Mouse (Mus musculus): Measurements from ENCODE around the gene Arid3a. TPM values are rescaled to one million over a fixed set of nuclear protein-coding genes. Genes with fewer than 3 reads are reported as not detected.

The Arid3a gene
- polyA plus RNA-seq, 1 experiment from 2014 or later = 14.0 TPM

DNA sequence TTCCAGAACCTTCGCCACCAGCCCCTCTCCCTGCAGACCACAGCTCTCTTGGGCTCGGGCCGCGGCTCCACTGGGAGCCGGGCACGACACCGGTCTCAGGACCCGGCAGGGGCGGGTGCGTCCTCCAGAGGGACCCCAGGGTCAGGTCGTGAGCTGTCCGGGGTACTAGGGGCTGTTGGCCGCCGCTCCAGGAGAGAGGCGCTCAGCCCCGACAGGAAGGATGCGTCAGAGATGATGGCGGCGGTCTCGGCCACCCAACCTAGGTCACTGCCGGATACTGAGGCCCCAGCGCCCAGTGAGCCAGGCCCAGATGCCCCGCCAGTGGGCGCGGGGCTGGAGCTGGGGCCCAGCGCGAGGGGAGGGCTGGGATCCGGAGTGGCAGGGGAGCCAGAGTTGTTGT lies 50.5 kb downstream of the Arid3a start:
- Histone ChIP-seq H3K9ac (replicated peaks; ENCODE audit: low read depth, low read length) (no peak overlapping the region), H3K4me3 (ENCODE audit: low read depth, low read length) (no peak overlapping the region), H3K9me3 (ENCODE audit: control insufficient read depth, low read depth, low read length) (peaks cover 4% of the 10 kb centered on the region; the same call in 1 of the 2 replicates), H3K27ac (ENCODE audit: low read length) (no peak overlapping the region), H3K27me3 (ENCODE audit: control insufficient read depth, insufficient read depth, low read length) (no peaks in the 10 kb centered on the region), H3K4me1 (ENCODE audit: control insufficient read depth, insufficient read depth, low read length) (peaks cover under 1% of the 10 kb centered on the region; the same call in 1 of the 2 replicates), H3K4me2 (replicated peaks; ENCODE audit: low read depth, low read length) (no peak overlapping the region), H3K36me3 (ENCODE audit: control insufficient read depth, insufficient read depth, low read length) (peaks cover 40% of the 10 kb centered on the region)
- ATAC-seq (ENCODE audit: insufficient number of reproducible peaks, insufficient read depth, low FRiP score, low read depth) = no peak
- 87% methylated on average over 27 of the region's 28 CpGs for WGBS

DNA sequence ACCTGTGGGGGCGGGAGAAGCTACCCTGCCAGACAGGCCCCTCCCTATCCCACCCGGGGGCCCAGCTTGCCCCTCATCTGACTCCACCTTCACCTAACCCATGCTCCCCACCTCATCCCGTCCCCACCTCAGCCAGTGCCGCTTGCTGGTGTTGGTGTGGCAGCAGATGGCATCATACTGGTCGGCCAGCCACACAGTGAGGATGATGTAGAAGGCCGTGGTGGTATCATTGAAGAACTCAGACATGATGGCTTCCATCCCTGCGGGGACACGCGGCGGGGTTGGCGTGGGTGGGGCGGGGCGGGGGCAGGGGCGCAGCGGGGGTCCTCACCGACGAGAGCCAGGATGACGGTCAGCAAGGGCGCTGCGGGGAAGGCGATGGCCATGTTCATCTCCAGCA lies 51.2 kb downstream of the Arid3a start:
- H3K27me3 ChIP-seq (ENCODE audit: control insufficient read depth, insufficient read depth, low read length) = no peaks in the 10 kb centered on the region
- H3K4me3 ChIP-seq (ENCODE audit: low read depth, low read length) = no peak overlapping the region
- H3K27ac ChIP-seq (ENCODE audit: low read length) = no peak overlapping the region
- H3K9me3 ChIP-seq (ENCODE audit: control insufficient read depth, low read depth, low read length) = peaks cover 4% of the 10 kb centered on the region; the same call in 1 of the 2 replicates
- H3K36me3 ChIP-seq (ENCODE audit: control insufficient read depth, insufficient read depth, low read length) = peaks cover 40% of the 10 kb centered on the region
- H3K4me2 ChIP-seq (replicated peaks; ENCODE audit: low read depth, low read length) = no peak overlapping the region
- H3K9ac ChIP-seq (replicated peaks; ENCODE audit: low read depth, low read length) = no peak overlapping the region
- no peak for ATAC-seq (ENCODE audit: insufficient number of reproducible peaks, insufficient read depth, low FRiP score, low read depth)
- H3K4me1 ChIP-seq (ENCODE audit: control insufficient read depth, insufficient read depth, low read length) = peaks cover 8% of the 10 kb centered on the region
- 95% methylated on average over 21 of the region's 21 CpGs for WGBS

DNA sequence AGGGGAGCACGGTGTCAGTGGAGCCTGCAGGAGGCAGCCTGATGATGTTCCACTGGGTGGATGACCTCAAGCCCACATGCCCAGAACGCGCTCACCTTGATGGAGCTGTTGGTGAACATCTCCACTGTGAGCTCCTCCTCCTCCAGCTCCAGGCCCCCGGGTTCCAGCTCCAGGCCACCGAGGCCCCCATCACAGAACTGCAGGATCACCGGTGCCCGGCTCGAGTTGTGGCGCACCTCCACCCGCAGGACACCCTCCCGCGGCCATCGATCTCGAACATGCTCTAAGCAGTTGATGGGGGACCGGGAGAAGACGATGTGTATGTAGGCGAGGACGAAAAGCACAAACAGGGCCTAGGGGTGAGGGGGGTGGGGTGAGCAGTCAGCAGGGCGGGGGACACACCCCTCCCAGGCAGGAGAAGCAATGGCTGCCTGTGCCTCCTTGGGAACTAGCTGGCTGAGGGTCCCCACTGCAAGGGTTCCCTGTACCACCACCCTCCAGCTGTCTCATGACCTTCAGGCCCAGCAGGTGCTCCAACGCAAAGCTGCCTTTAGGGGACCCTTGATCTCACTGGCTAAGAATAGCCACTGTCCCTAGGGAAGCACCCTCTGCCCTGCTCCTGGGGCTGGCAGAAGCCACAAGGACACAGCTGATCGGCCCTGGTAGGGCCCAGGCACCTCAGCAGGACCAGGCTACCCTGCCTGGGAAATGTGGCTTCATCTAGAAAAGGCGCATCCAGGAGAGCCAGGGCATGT lies 52.7 kb downstream of the Arid3a start:
- Histone ChIP-seq H3K4me2 (replicated peaks; ENCODE audit: low read depth, low read length) (no peak overlapping the region), H3K4me3 (ENCODE audit: low read depth, low read length) (no peak overlapping the region), H3K4me1 (ENCODE audit: control insufficient read depth, insufficient read depth, low read length) (peaks cover 11% of the 10 kb centered on the region), H3K36me3 (ENCODE audit: control insufficient read depth, insufficient read depth, low read length) (peaks cover 40% of the 10 kb centered on the region), H3K9ac (replicated peaks; ENCODE audit: low read depth, low read length) (no peak overlapping the region), H3K9me3 (ENCODE audit: control insufficient read depth, low read depth, low read length) (peaks cover 4% of the 10 kb centered on the region; the same call in 1 of the 2 replicates), H3K27me3 (ENCODE audit: control insufficient read depth, insufficient read depth, low read length) (no peaks in the 10 kb centered on the region), H3K27ac (ENCODE audit: low read length) (no peak overlapping the region)
- ATAC-seq (ENCODE audit: insufficient number of reproducible peaks, insufficient read depth, low FRiP score, low read depth) = no peak
- WGBS = 93% methylated on average over 22 of the region's 22 CpGs

DNA sequence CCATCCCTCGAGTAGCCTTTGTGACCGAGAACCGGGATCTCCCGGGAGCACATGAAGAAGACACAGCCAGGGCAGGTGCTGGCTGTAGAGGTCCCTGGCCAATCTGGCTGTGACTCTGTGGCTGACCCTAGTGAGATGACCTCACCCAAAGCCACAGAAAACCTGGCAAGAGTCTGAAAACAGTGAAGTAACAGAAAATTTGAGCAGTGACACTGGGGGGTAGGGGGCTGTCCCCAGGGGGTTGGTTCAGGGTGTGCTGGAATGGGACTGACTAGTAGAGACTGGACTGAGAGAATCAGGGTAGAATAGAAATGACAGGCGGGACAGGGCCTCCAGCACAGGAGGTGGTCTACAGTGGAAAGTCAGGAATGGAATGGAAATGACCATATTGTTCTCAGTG lies 56.4 kb downstream of the Arid3a start:
- H3K4me3 ChIP-seq (ENCODE audit: low read depth, low read length) = peak overlapping the region; percentile 75
- no peaks in the 10 kb centered on the region for H3K9me3 ChIP-seq (ENCODE audit: control insufficient read depth, low read depth, low read length)
- ATAC-seq (ENCODE audit: insufficient number of reproducible peaks, insufficient read depth, low FRiP score, low read depth) = no peak
- H3K4me1 ChIP-seq (ENCODE audit: control insufficient read depth, insufficient read depth, low read length) = peaks cover 29% of the 10 kb centered on the region
- no peak overlapping the region; the same call in 1 of the 2 replicates for H3K27ac ChIP-seq (ENCODE audit: low read length)
- 72% methylated on average over 5 of the region's 5 CpGs for WGBS
- H3K36me3 ChIP-seq (ENCODE audit: control insufficient read depth, insufficient read depth, low read length) = peaks cover 13% of the 10 kb centered on the region
- peak overlapping the region; percentile 74 for H3K4me2 ChIP-seq (replicated peaks; ENCODE audit: low read depth, low read length)
- no peaks in the 10 kb centered on the region for H3K27me3 ChIP-seq (ENCODE audit: control insufficient read depth, insufficient read depth, low read length)
- H3K9ac ChIP-seq (replicated peaks; ENCODE audit: low read depth, low read length) = peak overlapping the region; percentile 96; the same call in 1 of the 2 replicates

DNA sequence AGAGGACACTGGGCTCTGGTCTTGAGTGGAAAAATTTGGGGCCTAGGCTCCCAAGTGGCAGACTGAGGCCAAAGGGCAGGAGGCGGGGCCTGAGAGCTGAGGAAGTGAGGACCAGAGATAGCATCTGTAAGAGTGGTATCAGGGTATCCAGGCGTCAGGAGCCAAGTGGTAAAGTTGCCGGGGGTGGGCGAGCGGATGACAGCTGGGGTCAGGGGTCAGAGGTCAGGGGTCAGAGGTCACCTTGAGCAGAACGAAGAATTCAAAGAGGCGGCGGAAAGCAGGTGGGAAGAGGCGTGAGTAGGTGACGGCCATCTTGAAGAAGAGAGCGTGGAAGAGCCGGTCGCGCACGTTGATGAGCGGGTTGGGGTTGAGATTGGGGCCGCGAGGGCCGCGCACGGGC lies 56.8 kb downstream of the Arid3a start:
- peak overlapping the region; percentile 96 for H3K9ac ChIP-seq (replicated peaks; ENCODE audit: low read depth, low read length)
- peak overlapping the region; percentile 98 for H3K27ac ChIP-seq (ENCODE audit: low read length)
- H3K4me1 ChIP-seq (ENCODE audit: control insufficient read depth, insufficient read depth, low read length) = peaks cover 29% of the 10 kb centered on the region
- peak overlapping the region; percentile 75 for H3K4me3 ChIP-seq (ENCODE audit: low read depth, low read length)
- H3K36me3 ChIP-seq (ENCODE audit: control insufficient read depth, insufficient read depth, low read length) = peaks cover 8% of the 10 kb centered on the region
- H3K4me2 ChIP-seq (replicated peaks; ENCODE audit: low read depth, low read length) = peak overlapping the region; percentile 74
- ATAC-seq (ENCODE audit: insufficient number of reproducible peaks, insufficient read depth, low FRiP score, low read depth) = no peak
- no peaks in the 10 kb centered on the region for H3K9me3 ChIP-seq (ENCODE audit: control insufficient read depth, low read depth, low read length)
- H3K27me3 ChIP-seq (ENCODE audit: control insufficient read depth, insufficient read depth, low read length) = no peaks in the 10 kb centered on the region
- WGBS = under 1% methylated on average over 21 of the region's 21 CpGs

DNA sequence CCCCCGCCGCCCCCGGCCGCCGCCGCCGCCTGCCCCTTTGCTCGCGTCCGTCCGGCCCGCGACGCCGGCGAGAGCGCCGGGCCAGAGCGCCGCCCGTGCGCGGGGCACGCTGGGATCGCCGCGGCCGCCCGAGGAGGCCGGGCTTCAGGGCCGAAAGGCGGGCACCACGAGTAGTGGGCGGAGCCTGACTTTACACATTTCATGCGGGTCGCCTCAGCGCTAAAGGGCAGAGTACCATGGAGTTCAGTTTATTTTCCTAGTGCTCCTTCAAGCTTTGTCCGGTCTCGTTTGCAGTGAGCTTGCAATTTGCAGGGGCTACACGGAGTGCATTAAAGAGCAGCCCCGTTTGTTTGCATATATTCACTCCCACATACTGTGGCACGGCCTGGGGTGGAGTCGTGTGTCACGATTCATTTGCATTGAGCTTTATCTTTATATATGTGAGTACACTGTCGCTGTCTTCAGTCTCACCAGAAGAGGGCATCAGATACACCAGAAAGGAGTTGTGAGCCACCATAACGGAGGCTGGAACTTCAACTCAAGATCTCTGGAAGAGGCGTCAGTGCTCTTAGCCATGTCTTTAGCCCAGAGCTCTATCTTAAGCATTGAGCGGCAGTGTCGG lies 57.5 kb downstream of the Arid3a start, which contains the start of gene Tmem259:
Gene Tmem259 (minus strand): TSS at position 136 of the 622 bp plus-strand sequence.
- Histone ChIP-seq H3K27me3 (ENCODE audit: control insufficient read depth, insufficient read depth, low read length) (no peaks in the 10 kb centered on the region), H3K9ac (replicated peaks; ENCODE audit: low read depth, low read length) (peak within 1 kb of the TSS; percentile 96), H3K36me3 (ENCODE audit: control insufficient read depth, insufficient read depth, low read length) (peaks cover 2% of the 10 kb centered on the region), H3K9me3 (ENCODE audit: control insufficient read depth, low read depth, low read length) (no peaks in the 10 kb centered on the region), H3K4me2 (replicated peaks; ENCODE audit: low read depth, low read length) (peak within 1 kb of the TSS; percentile 74), H3K4me1 (ENCODE audit: control insufficient read depth, insufficient read depth, low read length) (peaks cover 31% of the 10 kb centered on the region), H3K27ac (ENCODE audit: low read length) (peak within 1 kb of the TSS; percentile 98), H3K4me3 (ENCODE audit: low read depth, low read length) (peak within 1 kb of the TSS; percentile 75)
- ATAC-seq (ENCODE audit: insufficient number of reproducible peaks, insufficient read depth, low FRiP score, low read depth) = peak; percentile 70
- under 1% methylated on average over 46 of the region's 49 CpGs for WGBS

DNA sequence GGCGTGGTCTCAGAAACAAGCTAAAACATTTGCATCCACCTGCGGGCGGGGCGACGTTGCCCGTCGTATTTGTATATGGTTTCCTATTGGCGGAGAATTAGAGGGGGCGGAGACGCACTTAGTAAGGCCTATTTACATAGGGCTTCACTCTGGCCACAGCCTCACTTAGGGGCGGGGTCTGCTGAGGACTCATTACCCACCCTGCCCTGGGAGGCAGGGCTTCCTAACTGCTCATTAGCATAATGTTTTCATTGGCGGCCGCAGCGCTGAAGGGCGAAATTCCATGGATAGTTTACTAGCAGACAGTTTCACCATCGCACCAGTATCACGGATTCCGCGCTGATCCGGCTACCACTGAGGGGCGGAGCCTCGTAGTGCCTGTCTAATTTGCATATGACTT lies 58.0 kb downstream of the Arid3a start:
- Histone ChIP-seq H3K4me2 (replicated peaks; ENCODE audit: low read depth, low read length) (peak overlapping the region; percentile 74), H3K27me3 (ENCODE audit: control insufficient read depth, insufficient read depth, low read length) (no peaks in the 10 kb centered on the region), H3K4me3 (ENCODE audit: low read depth, low read length) (peak overlapping the region; percentile 75), H3K27ac (ENCODE audit: low read length) (peak overlapping the region; percentile 98), H3K4me1 (ENCODE audit: control insufficient read depth, insufficient read depth, low read length) (peaks cover 37% of the 10 kb centered on the region), H3K9me3 (ENCODE audit: control insufficient read depth, low read depth, low read length) (no peaks in the 10 kb centered on the region), H3K9ac (replicated peaks; ENCODE audit: low read depth, low read length) (peak overlapping the region; percentile 96), H3K36me3 (ENCODE audit: control insufficient read depth, insufficient read depth, low read length) (no peaks in the 10 kb centered on the region)
- WGBS = under 1% methylated on average over 22 of the region's 22 CpGs
- ATAC-seq (ENCODE audit: insufficient number of reproducible peaks, insufficient read depth, low FRiP score, low read depth) = peak; percentile 90

DNA sequence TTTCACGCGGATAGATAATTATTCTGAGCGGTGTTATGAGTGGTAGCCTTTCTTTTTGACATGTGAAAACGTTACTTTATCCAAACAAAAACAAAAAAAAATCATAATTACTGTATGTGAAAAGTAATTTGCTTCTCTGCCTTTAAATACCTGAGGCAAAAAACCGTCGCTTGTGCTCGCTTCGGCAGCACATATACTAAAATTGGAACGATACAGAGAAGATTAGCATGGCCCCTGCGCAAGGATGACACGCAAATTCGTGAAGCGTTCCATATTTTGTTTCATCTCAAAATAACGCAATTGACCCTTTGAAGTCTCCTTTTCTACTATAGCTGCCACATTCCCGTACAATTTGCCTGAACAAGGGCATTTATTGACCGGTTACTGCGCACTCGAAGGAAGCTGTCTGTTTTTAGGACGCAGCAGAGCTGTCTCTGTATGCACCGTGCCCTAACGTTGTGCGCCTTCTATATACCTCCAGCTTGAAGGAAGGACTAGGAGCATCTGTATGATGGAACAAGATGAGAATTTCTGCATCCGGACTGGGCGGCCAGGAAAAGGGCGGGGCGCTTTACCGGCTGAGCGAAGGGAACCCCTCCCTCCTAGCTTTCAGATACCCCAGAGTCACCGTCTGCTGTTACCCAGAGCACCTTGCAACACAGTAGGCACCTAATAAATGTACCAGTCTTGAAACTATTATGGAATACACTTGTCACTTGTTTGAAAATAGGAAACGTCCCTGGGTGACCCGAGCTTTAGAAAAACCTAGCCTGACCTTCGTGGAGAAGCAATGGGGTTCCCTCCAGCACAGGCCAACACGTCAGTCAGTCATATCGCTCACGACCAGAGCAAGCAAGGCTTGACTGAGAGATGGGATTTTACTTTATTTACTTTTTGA lies 58.7 kb downstream of the Arid3a start:
- Histone ChIP-seq H3K27ac (ENCODE audit: low read length) (peak overlapping the region; percentile 98), H3K36me3 (ENCODE audit: control insufficient read depth, insufficient read depth, low read length) (no peaks in the 10 kb centered on the region; the same call in 1 of the 2 replicates), H3K4me2 (replicated peaks; ENCODE audit: low read depth, low read length) (peak overlapping the region; percentile 53), H3K9me3 (ENCODE audit: control insufficient read depth, low read depth, low read length) (no peaks in the 10 kb centered on the region), H3K27me3 (ENCODE audit: control insufficient read depth, insufficient read depth, low read length) (no peaks in the 10 kb centered on the region), H3K4me1 (ENCODE audit: control insufficient read depth, insufficient read depth, low read length) (peaks cover 39% of the 10 kb centered on the region), H3K4me3 (ENCODE audit: low read depth, low read length) (peak overlapping the region; percentile 75), H3K9ac (replicated peaks; ENCODE audit: low read depth, low read length) (peak overlapping the region; percentile 55)
- no peak for ATAC-seq (ENCODE audit: insufficient number of reproducible peaks, insufficient read depth, low FRiP score, low read depth)
- 3% methylated on average over 35 of the region's 35 CpGs for WGBS

All from stomach, embryonic 14.5 days (tissue).